Mouse (Mus musculus) cerebellum, postnatal 36 days (tissue): Measurements from ENCODE around the gene Swi5.

Experiments used
- DNase-seq, 2 experiments: peaks; one replicate each; pipeline ENCODE4 v3.0.0; 2021 to 2022; ENCODE audit warnings: mixed read lengths in 2 of 2

The Swi5 gene

GRCm38 (mm10) chr2:32287923-32288367, at the start of gene Swi5:
Swi5 (minus strand) TSS chr2:32288075.
- peak; percentile 98 to 99 for DNase-seq

GRCm38 (mm10) chr2:32335888-32336287, 48.0 kb upstream of the Swi5 start:
- no peak for DNase-seq

GRCm38 (mm10) chr2:32332159-32332558, 44.3 kb upstream of the Swi5 start:
- no peak for DNase-seq

- DNase-seq = no peak
Observed at GRCm38 (mm10) chr2:32329531-32329930, 41.7 kb upstream of the Swi5 start.

- no peak for DNase-seq
Observed at GRCm38 (mm10) chr2:32328911-32329460, 41.1 kb upstream of the Swi5 start.

- DNase-seq = no peak
Observed at GRCm38 (mm10) chr2:32327200-32327599, 39.3 kb upstream of the Swi5 start.

- DNase-seq = no peak
Observed at GRCm38 (mm10) chr2:32325342-32325741, 37.5 kb upstream of the Swi5 start.

- DNase-seq = no peak
Observed at GRCm38 (mm10) chr2:32324322-32324721, 36.4 kb upstream of the Swi5 start.

GRCm38 (mm10) chr2:32322754-32323741, 35.2 kb upstream of the Swi5 start:
- DNase-seq = no peak

- no peak for DNase-seq
Observed at GRCm38 (mm10) chr2:32321591-32322298, 33.9 kb upstream of the Swi5 start.

GRCm38 (mm10) chr2:32320721-32321120, 32.8 kb upstream of the Swi5 start:
- no peak for DNase-seq

- DNase-seq = no peak
Observed at GRCm38 (mm10) chr2:32319586-32320580, 32.0 kb upstream of the Swi5 start.

GRCm38 (mm10) chr2:32318709-32319585, 31.1 kb upstream of the Swi5 start:
- DNase-seq = no peak

GRCm38 (mm10) chr2:32317791-32318417, 30.0 kb upstream of the Swi5 start:
- DNase-seq = no peak

- no peak for DNase-seq
Observed at GRCm38 (mm10) chr2:32316887-32317656, 29.2 kb upstream of the Swi5 start.

GRCm38 (mm10) chr2:32315751-32316150, 27.9 kb upstream of the Swi5 start:
- peak in 1 of 2 experiments; percentile 12 for DNase-seq

GRCm38 (mm10) chr2:32314831-32315230, 27.0 kb upstream of the Swi5 start:
- peak in 1 of 2 experiments; percentile 8 for DNase-seq

GRCm38 (mm10) chr2:32312318-32312964, 24.6 kb upstream of the Swi5 start:
- peak; percentile 45 to 61 for DNase-seq
